Mouse (Mus musculus): Measurements from ENCODE around the gene Krtap12-1.
"Not testable (repeated sequence)": the region's sequence is repeated elsewhere in the genome, so short reads cannot be mapped to it uniquely, and the experiment has no call there.

The Krtap12-1 gene

DNA sequence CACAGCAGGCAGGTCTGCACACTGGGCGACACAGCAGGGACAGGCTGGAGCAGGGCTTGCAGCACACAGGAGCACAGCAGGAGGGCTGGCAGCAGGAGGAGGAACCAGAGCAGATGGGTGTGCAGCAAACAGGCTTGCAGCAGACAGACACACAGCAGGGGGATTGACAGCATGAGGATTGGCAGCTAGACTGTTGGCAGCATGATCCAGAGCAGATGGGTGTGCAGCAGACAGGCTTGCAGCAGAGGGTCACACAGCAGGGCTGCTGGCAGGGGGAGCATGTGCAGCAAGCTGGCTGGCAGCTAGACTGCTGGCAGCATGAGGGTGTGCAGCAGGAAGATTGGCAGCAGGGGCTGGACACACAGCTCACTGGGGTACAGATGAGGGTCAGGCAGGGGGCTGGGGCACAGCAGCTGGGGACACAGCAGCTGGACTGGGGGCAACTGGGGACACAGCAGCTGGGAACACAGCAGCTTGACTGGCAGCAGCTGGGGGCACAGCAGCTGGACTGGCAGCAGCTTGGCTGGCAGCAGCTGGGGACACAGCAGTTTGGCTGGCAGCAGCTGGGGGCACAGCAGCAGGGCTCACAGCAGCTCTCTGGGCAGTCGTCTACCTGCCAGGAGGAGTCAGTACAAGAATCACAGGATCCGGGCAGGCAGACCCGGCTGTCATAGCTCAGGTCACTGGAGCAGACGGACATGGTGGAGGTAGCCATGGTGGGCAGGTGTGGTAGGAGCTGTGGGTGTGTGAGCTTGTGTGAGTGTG lies 21.7 kb downstream of the Krtap12-1 start, which contains the start of gene Gm18596:
Gm18596 (minus strand) TSS at position 715 of the 765 bp plus-strand sequence.
- not testable (repeated sequence) for DNase-seq (ENCODE audit: low read depth, low spot score)

DNA sequence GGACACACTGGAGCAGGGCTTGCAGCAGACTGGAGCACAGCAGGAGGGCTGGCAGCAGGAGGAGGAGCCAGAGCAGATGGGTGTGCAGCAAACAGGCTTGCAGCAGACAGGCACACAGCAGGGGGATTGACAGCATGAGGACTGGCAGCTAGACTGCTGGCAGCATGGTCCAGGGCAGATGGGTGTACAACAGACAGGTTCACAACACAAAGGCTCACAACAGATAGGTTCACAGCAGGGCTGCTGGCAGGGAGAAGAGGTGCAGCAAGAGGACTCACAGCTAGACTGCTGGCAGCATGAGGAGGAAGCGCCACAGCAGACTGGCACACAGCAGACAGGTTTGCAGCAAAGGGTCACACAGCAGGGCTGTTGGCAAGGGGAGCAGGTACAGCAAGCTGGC lies 30.3 kb downstream of the Krtap12-1 start:
- DNase-seq (ENCODE audit: low read depth, low spot score), result peak; percentile 9

DNA sequence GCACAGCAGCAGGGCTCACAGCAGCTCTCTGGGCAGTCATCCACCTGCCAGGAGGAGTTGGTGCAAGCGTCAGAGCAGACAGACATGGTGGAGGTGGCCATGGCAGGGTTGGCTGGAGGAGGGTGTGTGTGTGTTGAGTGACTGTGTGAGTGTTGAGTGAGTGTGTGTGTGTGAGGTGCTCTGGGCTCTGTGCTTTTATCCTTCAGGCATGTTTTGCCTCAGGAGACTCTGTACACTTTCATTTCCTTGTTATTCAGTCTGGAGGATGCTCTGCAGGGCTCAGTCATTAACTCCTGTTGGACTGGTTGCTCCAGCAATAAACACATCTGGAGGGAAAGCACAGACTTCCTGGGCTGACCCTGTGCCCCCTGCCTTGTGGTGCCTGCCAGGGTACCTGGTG lies 30.9 kb downstream of the Krtap12-1 start, which contains the start of gene Gm9736:
Gm9736 (minus strand) TSS at position 101 of the 400 bp plus-strand sequence.
- not testable (repeated sequence) for DNase-seq (ENCODE audit: low read depth, low spot score)

DNA sequence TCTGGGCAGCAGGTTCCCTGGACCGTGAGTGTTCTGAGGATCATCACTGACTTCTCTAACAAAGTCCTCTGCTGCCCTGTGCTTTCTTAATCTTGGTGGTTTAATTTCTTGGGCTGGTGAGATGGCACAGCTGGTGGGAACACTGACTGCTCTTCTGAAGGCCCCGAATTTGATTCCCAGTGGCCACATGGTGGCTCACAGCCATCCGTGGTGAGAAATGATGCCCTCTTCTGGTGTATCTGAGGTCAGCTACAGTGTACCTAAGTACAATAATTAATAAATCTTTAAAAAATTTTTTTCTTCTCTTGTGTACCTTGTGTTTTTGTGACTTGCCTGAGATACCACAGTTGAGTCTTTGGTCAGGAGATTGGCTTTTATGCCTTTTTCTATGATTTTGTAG lies 31.9 kb downstream of the Krtap12-1 start:
- not testable (repeated sequence) for DNase-seq (ENCODE audit: low read depth, low spot score)

DNA sequence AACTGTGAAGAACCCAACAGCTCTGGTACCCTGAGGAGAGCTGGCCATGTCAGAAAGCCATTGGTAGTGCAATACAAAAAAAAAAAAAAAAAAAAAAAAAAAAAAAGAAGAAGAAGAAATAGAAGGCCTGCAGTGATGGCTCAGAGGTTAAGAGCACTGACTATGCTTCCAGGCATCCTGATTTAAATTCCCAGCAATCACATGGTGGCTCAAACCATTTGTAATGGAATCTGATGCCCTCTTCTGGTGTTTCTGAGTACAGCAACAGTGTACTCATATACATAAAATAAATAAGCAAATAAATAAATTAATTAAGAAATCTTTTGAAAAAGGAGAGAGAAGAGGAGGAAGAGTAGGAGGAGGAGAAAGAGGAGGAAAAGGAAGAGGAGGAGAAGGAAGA lies 33.0 kb downstream of the Krtap12-1 start:
- peak; percentile 47 for DNase-seq (ENCODE audit: low read depth, low spot score)

DNA sequence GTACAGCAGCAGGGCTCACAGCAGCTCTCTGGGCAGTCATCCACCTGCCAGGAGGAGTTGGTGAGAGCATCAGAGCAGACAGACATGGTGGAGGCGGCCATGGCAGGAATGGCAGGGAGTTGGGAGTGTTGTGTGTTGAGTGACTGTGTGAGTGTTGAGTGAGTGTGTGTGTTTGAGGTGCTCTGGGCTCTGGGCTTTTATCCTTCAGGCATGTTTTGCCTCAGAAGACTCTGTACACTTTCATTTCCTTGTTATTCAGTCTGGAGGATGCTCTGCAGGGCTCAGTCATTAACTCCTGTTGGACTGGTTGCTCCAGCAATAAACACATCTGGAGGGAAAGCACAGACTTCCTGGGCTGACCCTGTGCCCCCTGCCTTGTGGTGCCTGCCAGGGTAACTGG lies 39.2 kb downstream of the Krtap12-1 start, which contains the start of gene Gm3233:
Gm3233 (minus strand) TSS at position 101 of the 400 bp plus-strand sequence.
- DNase-seq (ENCODE audit: low read depth, low spot score), result not testable (repeated sequence)

DNA sequence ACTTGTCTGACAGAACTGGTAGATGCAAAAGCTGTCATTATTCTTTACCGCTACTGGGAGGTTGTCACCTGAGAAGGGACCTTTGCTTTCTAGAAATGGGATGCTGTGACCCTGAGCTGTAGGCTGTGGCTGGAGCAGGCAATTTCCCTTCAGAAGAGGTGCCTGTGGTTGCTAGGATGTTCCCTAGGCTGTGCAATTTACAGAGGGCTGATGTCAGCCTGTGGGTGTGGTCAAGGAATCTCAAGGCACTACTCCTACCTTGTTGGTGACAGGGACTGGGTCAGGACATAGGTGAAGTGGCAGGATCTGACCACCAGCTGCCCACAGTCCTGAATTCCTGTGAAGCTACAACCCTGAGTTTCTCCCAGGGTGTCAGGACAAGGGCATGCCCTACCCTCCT lies 49.3 kb downstream of the Krtap12-1 start:
- DNase-seq (ENCODE audit: low read depth, low spot score), result no peak

Measured in ZHBTc4 (cell line).